Mouse (Mus musculus): ENCODE results near the gene Ush2a. TPM values are rescaled to one million over a fixed set of nuclear protein-coding genes. Genes with fewer than 3 reads are reported as not detected.

Ush2a gene
- polyA plus RNA-seq, 1 experiment from 2014 or later: 0.09 TPM

DNA sequence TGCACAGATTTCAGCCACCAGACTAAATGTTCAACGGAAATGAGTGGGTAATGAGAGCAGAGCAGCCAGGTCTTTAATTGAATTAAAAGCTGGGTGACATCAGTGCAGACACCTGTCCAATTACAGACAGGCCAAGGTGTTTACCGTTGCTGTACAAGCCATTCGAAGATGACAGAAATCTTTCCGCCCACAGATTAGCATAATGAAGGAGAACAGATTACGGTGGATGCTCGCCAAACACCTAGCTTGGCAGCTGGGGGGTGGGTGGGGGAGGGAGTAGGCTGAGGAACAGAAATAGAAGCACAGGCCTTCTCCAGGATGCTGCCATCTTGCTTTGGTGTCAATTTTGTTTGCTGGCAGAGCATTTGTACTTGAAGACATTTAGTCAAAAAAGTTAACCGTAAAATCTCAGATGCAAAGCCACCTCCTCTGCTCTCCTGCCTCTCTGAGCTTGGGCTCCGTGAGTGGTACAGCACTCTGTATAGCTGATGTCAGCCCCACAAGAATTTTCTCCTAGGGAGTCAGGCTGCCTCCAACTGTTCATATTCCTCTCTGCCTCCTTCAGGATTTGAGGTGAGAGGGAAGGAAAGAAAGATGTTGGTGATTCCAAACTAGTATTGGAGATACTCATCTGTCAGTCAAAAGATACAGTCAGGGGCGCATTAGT lies 306.6 kb downstream of the Ush2a start:
- no peak overlapping the region for H3K4me3 ChIP-seq
- DNase-seq (ENCODE audit: low spot score): no peak
- H3K4me1 ChIP-seq: no peaks in the 10 kb centered on the region
- H3K27me3 ChIP-seq (replicated peaks; ENCODE audit: low read depth, poor library complexity, severe bottlenecking): no peaks in the 10 kb centered on the region
- 91% methylated on average over 9 of the region's 9 CpGs for WGBS
- no peaks in the 10 kb centered on the region for H3K9me3 ChIP-seq
- H3K27ac ChIP-seq (replicated peaks): no peak overlapping the region
- no peaks in the 10 kb centered on the region for H3K36me3 ChIP-seq (replicated peaks)

DNA sequence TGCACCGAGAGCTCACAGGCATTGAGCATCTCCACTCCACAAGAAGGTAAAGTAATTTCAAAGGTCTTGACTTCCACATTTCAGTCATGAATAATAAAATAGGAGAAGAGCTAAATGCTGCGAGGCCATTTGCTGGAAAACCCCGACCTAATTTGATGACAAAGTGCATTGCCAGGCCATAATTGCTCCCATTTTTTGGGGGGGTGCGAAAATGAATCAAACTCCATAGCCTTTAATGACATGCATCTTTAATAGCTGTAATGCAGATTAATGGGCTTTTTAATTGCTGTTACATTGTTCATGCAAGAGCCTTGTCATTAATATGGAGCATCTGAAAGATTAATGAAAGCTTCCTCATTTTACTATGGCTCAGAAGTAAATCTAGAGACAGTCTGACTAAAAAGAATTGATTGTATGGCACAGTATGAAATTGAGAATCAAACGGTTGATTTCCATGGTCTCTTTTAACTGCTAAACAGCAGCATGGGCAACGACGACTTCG lies 314.5 kb downstream of the Ush2a start:
- Histone ChIP-seq H3K36me3 (replicated peaks) (no peaks in the 10 kb centered on the region), H3K4me3 (no peak overlapping the region), H3K27ac (replicated peaks) (no peak overlapping the region), H3K27me3 (replicated peaks; ENCODE audit: low read depth, poor library complexity, severe bottlenecking) (no peaks in the 10 kb centered on the region), H3K9me3 (no peaks in the 10 kb centered on the region), H3K4me1 (no peaks in the 10 kb centered on the region)
- WGBS: 87% methylated on average over 8 of the region's 8 CpGs
- no peak for DNase-seq (ENCODE audit: low spot score)

DNA sequence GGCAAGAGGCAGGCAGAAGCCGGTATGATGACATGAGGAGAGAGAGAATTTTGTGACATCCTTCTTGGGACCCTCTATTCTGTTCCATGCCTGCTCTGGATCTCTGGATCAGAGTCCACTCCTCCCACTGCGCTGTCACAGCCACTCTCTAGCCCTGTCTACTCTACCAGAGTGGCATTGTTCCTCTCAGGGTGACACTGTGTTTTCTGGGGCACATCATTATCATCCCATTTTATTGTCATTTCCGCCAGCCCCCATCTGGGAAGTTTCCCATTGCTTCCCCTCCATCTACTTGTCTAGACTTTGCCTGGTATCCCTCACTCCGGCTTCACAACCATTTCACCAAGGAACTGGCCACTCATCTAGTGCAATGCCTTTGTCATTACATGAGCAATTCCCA lies 315.6 kb downstream of the Ush2a start:
- no peak for DNase-seq (ENCODE audit: low spot score)
- no peaks in the 10 kb centered on the region for H3K9me3 ChIP-seq
- no peaks in the 10 kb centered on the region for H3K27me3 ChIP-seq (replicated peaks; ENCODE audit: low read depth, poor library complexity, severe bottlenecking)
- no peak overlapping the region for H3K27ac ChIP-seq (replicated peaks)
- H3K36me3 ChIP-seq (replicated peaks): no peaks in the 10 kb centered on the region
- H3K4me3 ChIP-seq: no peak overlapping the region
- H3K4me1 ChIP-seq: no peaks in the 10 kb centered on the region
- WGBS: 91% methylated on average over 4 of the region's 4 CpGs

DNA sequence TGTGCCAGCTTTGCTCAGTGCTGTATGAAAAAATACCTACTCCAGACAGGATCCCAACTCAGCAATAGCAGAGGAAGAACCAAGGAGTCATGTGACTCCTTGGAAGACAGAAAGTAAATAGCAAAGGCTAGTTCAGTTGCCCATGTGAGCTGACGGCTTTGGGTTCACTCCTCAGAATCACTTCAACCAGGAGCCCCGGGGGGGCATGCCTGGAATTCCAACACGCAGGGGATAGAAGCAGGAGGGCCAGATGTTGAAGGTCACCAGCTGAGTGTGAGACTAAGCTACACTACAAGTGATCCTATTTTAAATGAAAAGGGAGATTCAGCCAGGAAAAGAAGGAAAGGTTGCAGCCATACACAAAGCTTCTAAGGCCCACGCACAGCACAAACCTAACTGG lies 319.3 kb downstream of the Ush2a start:
- DNase-seq (ENCODE audit: low spot score): peak; percentile 21
- no peaks in the 10 kb centered on the region for H3K4me1 ChIP-seq
- H3K4me3 ChIP-seq: no peak overlapping the region
- 34% methylated on average over 4 of the region's 4 CpGs for WGBS
- no peak overlapping the region for H3K27ac ChIP-seq (replicated peaks)
- H3K9me3 ChIP-seq: no peaks in the 10 kb centered on the region
- no peaks in the 10 kb centered on the region for H3K27me3 ChIP-seq (replicated peaks; ENCODE audit: low read depth, poor library complexity, severe bottlenecking)
- no peaks in the 10 kb centered on the region for H3K36me3 ChIP-seq (replicated peaks)

DNA sequence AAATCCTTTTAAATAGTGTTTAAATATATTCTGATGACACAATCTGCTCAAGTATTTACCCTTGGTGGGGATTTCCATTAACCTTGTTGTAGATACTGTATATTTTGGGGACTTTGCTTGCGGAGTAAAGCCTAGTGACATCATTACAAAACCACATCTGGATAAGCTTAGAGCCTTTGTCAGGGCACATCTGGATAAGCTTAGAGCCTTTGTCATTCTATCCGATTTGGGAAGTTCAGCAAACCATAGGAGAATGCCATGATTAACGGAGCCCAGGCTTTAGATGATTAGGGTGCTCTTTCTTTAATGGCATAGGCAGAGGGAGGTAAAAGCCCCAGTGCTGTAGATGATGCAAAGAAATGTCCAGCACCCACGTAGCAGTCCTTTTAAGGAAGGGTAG lies 333.4 kb downstream of the Ush2a start:
- DNase-seq (ENCODE audit: low spot score): peak; percentile 9
- 33% methylated on average over 4 of the region's 4 CpGs for WGBS

DNA sequence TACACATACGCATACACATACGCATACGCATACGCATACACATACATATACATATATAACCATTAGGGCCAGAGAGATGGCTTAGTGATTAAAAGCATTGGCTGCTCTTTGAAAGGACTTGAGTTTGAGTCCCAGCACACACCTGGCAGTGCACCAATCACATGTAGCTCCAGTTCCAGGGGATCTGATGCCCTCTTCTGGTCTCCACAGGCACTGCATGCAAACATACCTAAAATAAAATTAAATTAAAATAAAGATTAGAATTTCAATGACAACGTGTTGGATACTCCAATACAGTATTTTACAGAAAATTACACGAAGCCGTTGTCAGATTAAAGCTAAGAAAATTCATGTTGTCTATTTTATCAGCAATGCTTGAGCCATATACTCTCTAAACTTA lies 336.2 kb downstream of the Ush2a start:
- no peaks in the 10 kb centered on the region for H3K36me3 ChIP-seq (replicated peaks)
- whole genome bisulfite sequencing: 84% methylated on average over 7 of the region's 7 CpGs
- no peak overlapping the region for H3K4me3 ChIP-seq
- H3K4me1 ChIP-seq: peaks cover 11% of the 10 kb centered on the region
- H3K27me3 ChIP-seq (replicated peaks; ENCODE audit: low read depth, poor library complexity, severe bottlenecking): no peaks in the 10 kb centered on the region
- H3K9me3 ChIP-seq: no peaks in the 10 kb centered on the region
- no peak overlapping the region for H3K27ac ChIP-seq (replicated peaks)
- DNase-seq (ENCODE audit: low spot score): no peak

More for the DNA sequence above, 333.4 kb downstream of the Ush2a start:
- H3K4me1 ChIP-seq: peaks cover 11% of the 10 kb centered on the region
- H3K36me3 ChIP-seq (replicated peaks): no peaks in the 10 kb centered on the region
- no peak overlapping the region for H3K4me3 ChIP-seq
- H3K27ac ChIP-seq (replicated peaks): no peak overlapping the region
- H3K27me3 ChIP-seq (replicated peaks; ENCODE audit: low read depth, poor library complexity, severe bottlenecking): no peaks in the 10 kb centered on the region
- H3K9me3 ChIP-seq: no peaks in the 10 kb centered on the region

DNA sequence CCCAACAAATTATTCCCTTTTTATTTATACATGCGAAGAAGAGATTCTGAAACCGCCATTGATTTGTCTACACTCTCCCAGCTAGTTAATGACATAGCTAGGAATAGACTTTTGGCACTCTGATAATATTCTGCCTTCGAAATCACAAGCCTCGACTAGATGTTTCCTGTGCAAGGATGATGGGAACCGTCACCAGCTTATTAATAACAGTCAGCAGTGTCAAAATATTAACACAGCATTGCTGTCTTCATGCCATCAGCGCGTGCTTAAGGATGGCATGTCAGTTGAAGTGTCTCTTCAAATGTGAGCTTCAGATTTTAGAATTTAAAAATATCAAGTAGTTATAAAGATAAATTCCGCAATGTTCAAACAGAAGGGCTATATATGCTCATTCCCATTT lies 337.3 kb downstream of the Ush2a start:
- no peak overlapping the region for H3K4me3 ChIP-seq
- no peak for DNase-seq (ENCODE audit: low spot score)
- 91% methylated on average over 8 of the region's 8 CpGs for WGBS
- no peaks in the 10 kb centered on the region for H3K9me3 ChIP-seq
- no peaks in the 10 kb centered on the region for H3K27me3 ChIP-seq (replicated peaks; ENCODE audit: low read depth, poor library complexity, severe bottlenecking)
- H3K4me1 ChIP-seq: peaks cover 11% of the 10 kb centered on the region
- no peak overlapping the region for H3K27ac ChIP-seq (replicated peaks)
- H3K36me3 ChIP-seq (replicated peaks): no peaks in the 10 kb centered on the region

DNA sequence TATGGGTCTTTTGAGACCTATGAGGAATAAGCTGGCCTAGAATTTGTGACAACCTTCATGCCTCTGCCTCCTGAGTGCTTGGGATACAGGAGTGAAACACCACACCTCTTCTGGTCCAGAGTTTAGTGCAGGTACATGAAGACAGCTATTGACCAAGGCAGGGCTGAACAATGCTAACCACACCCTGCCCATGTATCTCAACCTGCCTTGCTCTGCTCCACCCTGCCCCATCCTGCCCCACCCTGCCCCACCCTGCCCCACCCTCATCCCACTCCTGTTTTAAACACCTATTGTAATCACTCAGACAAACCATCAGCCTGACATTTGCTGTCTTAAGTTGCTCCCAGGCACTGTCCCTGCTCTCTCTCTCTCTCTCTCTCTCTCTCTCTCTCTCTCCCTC lies 344.6 kb downstream of the Ush2a start:
- no peaks in the 10 kb centered on the region for H3K27me3 ChIP-seq (replicated peaks; ENCODE audit: low read depth, poor library complexity, severe bottlenecking)
- H3K27ac ChIP-seq (replicated peaks): no peak overlapping the region
- H3K9me3 ChIP-seq: no peaks in the 10 kb centered on the region
- no peaks in the 10 kb centered on the region for H3K4me1 ChIP-seq
- no peak for DNase-seq (ENCODE audit: low spot score)
- no peaks in the 10 kb centered on the region for H3K36me3 ChIP-seq (replicated peaks)
- no peak overlapping the region for H3K4me3 ChIP-seq

DNA sequence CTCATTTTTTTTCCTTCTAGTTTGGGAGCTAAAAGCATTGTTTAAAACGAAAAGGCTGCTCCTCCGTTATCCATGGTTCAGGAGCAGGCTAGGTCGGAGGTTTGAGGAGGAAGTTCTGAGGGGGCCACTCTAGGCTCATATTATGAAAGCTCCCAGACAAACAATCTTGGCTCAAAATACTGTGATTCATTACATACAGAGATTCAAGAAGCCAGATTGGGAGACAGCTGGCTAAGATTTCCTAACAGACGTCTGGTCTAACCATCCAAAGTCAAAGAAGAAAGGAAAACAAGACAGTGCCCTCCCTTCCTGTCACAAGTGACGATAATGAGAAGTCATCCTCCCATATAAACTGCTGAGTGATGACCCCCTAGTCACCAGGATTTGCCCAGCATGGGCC lies 354.7 kb downstream of the Ush2a start:
- no peaks in the 10 kb centered on the region for H3K27me3 ChIP-seq (replicated peaks; ENCODE audit: low read depth, poor library complexity, severe bottlenecking)
- 77% methylated on average over 5 of the region's 5 CpGs for WGBS
- DNase-seq (ENCODE audit: low spot score): no peak
- no peaks in the 10 kb centered on the region for H3K36me3 ChIP-seq (replicated peaks)
- H3K4me1 ChIP-seq: no peaks in the 10 kb centered on the region
- no peak overlapping the region for H3K4me3 ChIP-seq
- no peak overlapping the region for H3K27ac ChIP-seq (replicated peaks)
- no peaks in the 10 kb centered on the region for H3K9me3 ChIP-seq

DNA sequence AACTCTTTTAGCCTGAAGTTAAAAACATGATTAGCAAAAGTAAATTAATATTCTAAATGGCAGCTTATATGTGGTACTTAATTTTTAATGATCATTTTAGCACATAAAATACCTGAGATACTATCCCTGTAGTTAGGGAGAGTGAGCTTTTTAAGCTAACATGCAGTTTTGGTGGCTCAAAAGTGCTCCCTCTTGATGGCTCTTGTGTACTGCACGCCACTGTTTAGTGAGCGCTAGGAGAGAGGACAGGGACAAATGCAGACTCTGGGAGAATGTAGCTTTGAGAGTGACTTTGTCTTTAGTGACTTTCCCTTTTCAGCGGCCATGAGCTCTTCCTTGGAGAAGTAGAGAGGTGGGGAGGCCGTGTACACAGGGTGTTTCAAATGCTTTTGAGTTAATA lies 371.9 kb downstream of the Ush2a start:
- WGBS: 55% methylated on average over 4 of the region's 4 CpGs
- no peaks in the 10 kb centered on the region for H3K27me3 ChIP-seq (replicated peaks; ENCODE audit: low read depth, poor library complexity, severe bottlenecking)
- no peak for DNase-seq (ENCODE audit: low spot score)
- peaks cover 3% of the 10 kb centered on the region; the same call in 1 of the 2 replicates for H3K4me1 ChIP-seq
- H3K9me3 ChIP-seq: no peaks in the 10 kb centered on the region
- no peak overlapping the region for H3K27ac ChIP-seq (replicated peaks)
- H3K36me3 ChIP-seq (replicated peaks): no peaks in the 10 kb centered on the region
- no peak overlapping the region for H3K4me3 ChIP-seq

DNA sequence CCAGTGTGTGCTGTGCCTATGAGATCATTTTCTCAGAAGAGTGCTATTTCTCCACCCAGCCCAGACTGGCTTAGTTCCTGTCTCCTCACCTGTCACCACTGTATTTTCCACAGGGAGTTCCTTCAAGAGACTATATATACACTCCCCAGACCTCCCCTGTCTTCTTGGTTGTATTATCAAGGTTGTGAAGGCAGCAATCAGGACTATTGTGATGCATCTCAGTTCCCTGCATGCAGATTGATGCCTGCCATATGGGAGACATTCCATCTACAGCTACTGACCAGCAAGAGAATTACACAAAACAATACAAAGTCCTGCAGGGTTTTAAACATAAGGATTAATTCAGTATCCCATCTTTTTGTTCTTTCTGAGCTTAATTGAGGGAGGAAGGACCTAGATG lies 377.8 kb downstream of the Ush2a start:
- no peaks in the 10 kb centered on the region for H3K9me3 ChIP-seq
- no peak overlapping the region for H3K4me3 ChIP-seq
- no peaks in the 10 kb centered on the region for H3K4me1 ChIP-seq
- H3K27me3 ChIP-seq (replicated peaks; ENCODE audit: low read depth, poor library complexity, severe bottlenecking): no peaks in the 10 kb centered on the region
- H3K27ac ChIP-seq (replicated peaks): no peak overlapping the region
- no peak for DNase-seq (ENCODE audit: low spot score)
- H3K36me3 ChIP-seq (replicated peaks): no peaks in the 10 kb centered on the region

DNA sequence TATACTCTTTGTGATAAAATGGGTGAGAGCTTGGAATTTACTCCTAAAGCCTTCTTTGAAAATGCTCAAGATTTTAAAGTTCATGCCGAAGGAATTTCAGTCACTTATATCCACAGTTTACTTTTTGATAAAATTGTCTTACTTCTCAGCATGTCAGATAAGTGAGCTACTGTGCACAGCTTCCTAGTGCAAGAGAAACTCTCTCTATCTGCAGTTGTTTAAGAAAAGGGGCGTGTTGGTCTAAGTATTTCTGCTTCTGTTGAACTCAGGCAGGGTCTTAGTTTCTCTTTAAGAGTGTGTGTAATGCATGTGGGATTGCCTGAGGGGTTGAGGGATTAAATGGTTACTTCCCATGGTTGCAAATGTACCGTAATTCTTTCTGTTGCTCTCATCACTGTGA lies 381.3 kb downstream of the Ush2a start:
- Histone ChIP-seq H3K27ac (replicated peaks) (no peak overlapping the region), H3K4me1 (no peaks in the 10 kb centered on the region), H3K27me3 (replicated peaks; ENCODE audit: low read depth, poor library complexity, severe bottlenecking) (no peaks in the 10 kb centered on the region), H3K9me3 (no peaks in the 10 kb centered on the region), H3K36me3 (replicated peaks) (no peaks in the 10 kb centered on the region), H3K4me3 (no peak overlapping the region)
- 87% methylated on average over 3 of the region's 3 CpGs for WGBS
- DNase-seq (ENCODE audit: low spot score): no peak

DNA sequence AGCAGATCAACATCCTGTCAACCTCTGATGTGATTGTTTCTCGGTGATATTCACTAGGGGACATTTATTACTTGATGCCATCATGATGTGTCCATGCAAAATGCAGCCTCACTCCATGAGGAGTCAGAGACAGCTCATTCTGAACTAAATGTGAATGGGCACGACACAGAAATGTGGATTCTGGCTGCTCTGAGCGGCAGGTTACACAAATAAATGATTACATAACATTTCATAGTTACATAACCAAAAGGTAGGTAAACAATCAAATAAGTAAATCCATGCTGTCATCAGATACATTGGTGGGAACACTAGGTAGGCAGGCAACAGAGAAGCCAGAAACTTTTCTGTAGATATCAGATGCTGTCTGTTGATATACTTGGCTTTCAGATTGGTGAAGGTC lies 391.2 kb downstream of the Ush2a start:
- no peaks in the 10 kb centered on the region for H3K9me3 ChIP-seq
- DNase-seq (ENCODE audit: low spot score): no peak
- H3K4me1 ChIP-seq: no peaks in the 10 kb centered on the region
- no peaks in the 10 kb centered on the region for H3K36me3 ChIP-seq (replicated peaks)
- H3K4me3 ChIP-seq: no peak overlapping the region
- WGBS: 89% methylated on average over 3 of the region's 3 CpGs
- H3K27me3 ChIP-seq (replicated peaks; ENCODE audit: low read depth, poor library complexity, severe bottlenecking): 0 out of 2 replicates have a peak, but pooled peaks cover under 1% of the 10 kb centered on the region
- no peak overlapping the region for H3K27ac ChIP-seq (replicated peaks)

Measured in embryonic facial prominence, embryonic 10.5 days (tissue).